Mouse (Mus musculus) embryo, embryonic 9.5 days (tissue): Measurements from ENCODE around the gene 9130019O22Rik.

Experiments
- DNase-seq: peaks from one replicate; pipeline ENCODE4 v3.0.0-alpha.2; 2017; ENCODE audit errors: extremely low spot score

The 9130019O22Rik gene

DNA sequence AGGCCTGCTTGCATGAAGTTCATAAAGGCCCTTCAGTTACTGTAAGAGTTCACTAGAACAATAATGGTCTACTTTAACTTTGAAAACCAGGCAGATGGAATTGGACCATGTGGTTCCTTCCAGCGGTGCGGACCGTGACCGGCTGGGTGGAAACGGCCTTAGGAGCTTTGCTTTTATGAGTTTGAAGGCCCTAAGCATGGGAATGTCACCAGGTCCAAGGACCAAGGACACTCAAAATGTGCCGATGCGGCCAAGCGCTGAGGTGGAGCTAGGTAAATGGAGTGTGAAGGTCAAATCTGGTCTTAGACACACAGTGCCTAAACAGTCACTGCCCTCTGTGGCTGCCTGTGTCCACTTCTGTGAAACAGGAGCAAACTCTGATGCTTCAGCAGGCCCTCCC is 45.6 kb downstream of the 9130019O22Rik start:
- no peak for DNase-seq

DNA sequence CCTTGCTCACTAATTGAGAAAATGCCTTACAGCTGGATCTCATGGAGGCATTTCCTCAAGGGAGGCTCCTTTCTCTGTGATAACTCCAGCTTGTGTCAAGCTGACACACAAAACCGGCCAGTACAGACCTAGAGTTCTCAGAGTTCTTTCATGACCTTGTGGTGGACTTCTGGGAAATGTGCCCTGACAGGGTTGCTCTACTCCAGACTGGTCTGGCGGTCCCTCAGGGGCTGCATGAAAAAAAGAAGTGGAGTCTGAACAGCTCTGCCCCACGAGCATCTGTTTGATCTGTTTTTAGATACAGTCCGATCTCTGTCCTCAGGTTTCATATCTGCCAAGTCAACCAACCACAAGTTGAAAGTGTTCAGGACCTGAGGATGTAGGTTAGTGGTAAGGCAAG is 49.3 kb downstream of the 9130019O22Rik start:
- DNase-seq = no peak

DNA sequence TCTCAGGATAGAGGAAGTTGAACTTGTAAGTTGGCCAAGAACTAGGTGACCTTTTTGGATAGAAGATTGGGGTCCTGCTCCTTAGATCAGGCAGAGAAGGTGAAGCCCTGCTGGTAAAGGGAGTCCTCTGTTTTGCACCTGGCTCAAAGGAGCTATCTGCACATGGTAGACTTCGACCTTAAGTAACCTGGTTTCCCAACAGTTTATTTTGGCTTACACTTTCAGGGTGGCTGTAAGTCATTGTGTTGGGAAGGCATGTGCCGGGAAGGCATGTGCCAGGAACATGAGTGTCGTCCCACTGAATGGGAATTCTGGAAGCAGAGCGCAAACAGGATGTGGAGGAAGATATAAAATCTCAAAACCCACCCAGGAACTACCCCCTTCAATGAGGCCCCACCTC is 51.4 kb downstream of the 9130019O22Rik start:
- no peak for DNase-seq

DNA sequence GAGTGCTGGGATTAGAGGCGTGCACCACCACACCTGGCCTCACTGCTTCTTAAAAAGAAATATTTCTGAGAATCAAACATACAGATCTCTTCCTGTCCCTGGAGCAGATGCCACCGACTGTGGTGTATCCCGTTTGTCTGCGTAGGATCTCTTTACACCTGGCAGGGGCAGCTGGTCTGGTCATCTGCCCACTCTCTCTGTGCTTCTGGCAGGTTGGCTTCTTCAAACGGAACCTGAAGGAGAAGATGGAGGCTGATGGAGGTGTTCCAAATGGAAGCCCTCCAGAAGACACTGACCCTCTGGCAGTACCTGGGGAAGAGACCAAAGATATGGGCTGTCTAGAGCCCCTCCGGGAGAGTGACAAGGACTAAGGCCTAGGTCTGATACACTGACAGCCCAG is 53.7 kb downstream of the 9130019O22Rik start:
- no peak for DNase-seq
